Mouse (Mus musculus) cerebellum, adult 11-12 months (tissue): ENCODE results near the gene Enox1.
"Not testable (repeated sequence)": the region's sequence is repeated elsewhere in the genome, so short reads cannot be mapped to it uniquely, and the experiment has no call there.

Experiments used
- DNase-seq: peaks from one replicate; pipeline ENCODE4 v3.0.0; 2022

The Enox1 gene

DNA sequence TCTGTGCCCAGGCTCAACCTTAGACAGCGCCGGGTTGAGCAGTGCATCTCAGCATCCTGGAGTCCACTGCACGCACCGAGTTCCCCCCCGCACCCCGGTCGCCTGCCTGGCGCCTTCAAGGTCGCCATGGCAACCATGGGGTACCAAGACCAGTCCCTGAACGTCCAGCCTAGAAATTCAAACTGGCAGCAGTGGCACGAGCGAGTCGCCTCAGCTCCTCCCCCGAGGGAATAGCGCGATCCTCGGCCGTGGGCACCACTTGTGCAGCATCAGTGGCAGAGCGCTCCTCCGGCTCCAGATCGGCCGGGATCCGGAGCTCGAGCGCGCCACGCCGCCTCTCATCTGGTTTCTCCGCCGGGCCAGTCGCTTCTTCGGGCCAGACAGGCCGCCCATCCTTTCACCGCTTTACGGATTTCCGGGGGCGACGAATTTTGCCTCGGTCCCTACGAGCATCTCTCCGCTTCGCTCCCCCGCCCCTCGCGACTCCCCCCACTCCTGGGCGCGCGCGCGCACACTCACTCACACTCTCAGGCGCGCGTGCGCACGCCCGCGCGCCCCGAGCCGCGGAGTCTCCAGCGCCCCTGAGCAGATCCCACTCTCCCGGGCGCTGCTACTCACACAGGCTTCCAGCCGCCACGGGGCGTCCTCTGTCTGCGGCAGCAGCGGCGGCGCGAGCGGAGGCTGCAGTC lies at the start of gene Enox1:
Gene Enox1, plus strand, starts transcription at position 542 of the 689 bp plus-strand sequence.
- peak; percentile 84 for DNase-seq

DNA sequence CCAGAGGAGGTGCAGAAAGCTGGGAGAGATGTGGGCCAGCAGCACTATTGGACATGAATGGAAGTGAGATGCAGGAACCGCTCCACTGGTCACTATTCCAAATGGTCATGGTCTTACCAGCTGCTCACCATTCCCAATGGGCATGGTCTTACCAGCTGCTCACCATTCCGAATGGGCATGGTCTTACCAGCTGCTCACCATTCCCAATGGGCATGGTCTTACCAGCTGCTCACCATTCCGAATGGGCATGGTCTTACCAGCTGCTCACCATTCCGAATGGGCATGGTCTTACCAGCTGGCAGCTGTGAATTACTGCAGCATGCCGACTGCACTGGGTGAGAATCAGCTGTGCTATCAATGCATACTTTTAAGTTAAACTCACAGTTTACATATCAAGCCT lies 45.9 kb upstream of the Enox1 start:
- not testable (repeated sequence) for DNase-seq

DNA sequence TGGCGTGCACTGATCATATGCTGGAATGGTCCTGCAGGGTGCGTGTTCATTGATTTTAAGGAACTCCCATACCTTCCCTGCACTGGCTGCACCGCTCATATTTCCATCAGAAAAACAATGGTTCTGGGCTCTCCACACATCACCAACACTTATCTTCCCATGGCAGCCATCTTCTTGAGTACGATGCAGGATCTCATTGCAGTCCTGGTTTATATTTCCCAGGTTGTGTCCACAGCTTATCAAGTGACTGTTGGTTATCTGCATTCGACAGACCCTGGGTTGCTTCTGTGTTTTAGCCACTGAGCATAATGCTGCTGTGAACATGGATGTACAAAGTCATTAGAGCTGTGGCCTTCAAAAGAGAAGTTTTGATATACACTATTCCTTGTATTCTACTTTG lies 26.0 kb upstream of the Enox1 start:
- no peak for DNase-seq

DNA sequence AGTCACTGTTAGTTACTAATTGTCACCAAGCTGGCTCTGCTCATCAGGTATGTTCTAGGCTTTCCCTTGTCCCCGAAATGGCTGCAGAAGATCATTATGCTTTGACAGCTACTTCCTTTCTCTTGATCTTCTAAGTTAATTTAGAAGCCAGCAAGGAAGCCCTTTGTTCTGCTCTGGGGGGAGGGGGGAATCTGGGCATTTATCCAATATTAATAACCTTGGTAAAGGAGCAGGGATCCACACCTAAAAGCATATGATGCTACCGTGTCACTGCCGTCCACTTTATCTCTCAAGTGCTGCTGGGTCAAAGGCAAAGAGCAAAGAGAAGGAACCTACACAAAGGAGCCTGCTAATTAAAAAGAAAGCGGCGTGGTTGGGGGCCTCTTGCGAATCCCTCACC lies 19.6 kb upstream of the Enox1 start:
- no peak for DNase-seq

DNA sequence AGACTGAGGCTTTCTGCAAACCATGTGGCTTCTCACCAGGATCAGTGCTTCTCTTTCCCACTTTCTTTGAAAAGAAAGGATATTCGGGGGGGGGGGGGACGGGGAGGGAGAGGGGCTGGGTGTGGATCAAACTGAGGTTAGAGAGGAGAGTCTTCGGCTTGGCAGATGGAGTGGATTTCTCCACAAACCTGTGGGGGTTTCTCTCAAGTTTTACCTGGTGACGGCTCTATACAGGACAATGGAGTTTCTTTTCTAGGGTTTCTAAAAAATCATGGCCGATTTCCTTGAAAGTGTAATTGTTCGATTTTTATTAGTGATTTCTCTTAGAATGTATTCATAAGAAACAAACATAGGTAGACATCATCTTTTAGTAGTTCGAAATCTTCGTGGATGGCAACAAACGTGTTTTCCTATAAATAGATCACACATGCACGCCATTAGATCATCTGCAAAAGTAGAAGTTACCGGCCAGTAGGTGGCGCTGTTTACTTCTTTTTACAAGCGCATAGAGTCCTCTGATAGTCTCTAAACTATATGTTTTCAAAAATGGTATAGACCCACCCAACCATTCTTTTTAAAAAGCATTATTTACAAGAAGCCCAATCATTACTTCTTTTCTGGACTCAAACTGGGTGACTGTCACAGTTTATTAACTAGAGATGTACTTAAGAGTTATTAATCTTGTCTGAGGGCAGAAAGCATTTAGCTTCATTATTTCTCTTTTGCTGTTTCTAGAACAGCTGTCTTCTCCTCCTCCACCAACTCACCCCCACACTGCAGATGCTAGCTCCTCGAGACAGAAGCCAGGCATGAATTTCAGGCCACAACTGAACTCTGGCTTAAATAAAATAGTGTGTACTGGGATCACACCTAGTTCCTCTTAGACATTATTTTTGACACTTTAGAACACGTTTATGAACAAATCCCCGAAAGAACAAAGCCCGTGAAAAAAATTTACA lies 15.0 kb upstream of the Enox1 start:
- DNase-seq = no peak

DNA sequence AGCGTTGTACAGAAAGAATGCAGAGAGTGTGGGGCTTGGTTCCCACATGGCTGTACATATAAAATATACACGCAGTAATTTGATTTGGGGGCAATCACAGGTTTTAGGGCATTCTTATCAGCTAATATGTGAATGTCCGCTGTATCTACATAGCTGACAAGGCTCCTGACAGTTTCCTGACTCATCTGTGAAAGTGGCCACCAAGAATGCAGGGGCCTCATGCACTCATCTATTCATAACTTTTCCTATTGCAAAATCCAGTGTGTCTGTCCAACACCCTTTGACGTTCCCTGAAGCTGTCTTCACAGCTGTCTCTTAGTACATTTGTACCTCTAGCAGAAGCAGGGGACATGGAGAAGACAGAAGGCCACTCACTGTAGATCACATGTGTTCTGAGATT lies 11.5 kb upstream of the Enox1 start:
- DNase-seq = no peak

DNA sequence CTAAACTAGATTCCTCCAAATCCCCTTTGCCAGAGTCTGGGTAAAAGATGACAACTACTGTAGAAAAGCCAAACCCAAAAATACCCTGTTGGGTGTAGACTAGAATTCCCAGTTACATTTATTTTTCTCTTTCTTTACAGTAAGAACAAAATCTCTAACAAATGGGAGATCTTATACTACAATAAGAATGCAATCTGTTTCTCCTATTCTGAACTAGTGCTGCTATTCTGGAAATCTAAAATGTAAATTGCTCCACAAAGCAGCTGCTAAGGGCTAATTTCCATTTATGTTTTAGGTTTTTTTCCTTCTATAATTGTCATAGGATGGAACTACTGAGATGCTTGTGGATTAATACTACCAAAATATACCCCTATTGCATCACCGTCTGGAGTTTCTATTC lies 8.9 kb upstream of the Enox1 start:
- DNase-seq = no peak

DNA sequence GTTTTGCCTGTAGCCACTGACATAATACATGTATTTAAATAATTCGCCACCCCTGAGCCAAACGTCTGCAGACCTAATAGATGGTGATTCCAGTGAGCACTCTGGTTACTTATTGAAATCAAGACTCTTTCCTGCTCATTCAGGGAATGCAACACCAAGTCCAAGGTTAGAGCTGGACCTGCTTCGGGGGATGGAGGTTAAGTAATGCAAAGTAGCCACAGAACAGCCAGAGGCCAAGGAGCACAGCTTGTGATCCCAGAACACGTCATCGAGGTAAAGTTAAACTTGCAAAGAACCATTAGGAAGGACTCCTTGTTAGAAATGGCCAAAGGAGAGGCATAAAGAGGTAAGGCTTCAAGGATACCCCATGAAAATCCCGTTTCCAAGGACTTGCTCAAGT lies 6.0 kb upstream of the Enox1 start:
- DNase-seq = no peak

DNA sequence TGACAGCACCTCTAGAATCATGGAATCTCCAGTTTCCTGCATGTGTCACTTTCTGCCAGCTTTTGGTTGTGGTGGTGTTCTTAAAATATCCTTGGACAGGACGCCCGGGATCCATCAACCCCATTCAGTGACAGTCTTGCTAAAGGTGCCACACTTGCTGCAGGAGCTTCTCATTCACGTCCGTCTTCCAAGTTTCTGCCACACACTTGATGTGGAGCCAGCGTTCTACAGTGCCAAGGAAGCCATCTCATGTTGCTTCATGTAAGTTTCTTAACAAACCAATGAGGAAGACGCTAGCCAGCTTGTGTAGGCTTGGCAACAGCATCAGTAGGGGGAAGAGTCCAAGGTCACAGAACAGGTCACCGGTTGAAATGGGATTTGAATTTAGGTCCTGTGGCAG lies 5.1 kb upstream of the Enox1 start:
- DNase-seq = no peak

DNA sequence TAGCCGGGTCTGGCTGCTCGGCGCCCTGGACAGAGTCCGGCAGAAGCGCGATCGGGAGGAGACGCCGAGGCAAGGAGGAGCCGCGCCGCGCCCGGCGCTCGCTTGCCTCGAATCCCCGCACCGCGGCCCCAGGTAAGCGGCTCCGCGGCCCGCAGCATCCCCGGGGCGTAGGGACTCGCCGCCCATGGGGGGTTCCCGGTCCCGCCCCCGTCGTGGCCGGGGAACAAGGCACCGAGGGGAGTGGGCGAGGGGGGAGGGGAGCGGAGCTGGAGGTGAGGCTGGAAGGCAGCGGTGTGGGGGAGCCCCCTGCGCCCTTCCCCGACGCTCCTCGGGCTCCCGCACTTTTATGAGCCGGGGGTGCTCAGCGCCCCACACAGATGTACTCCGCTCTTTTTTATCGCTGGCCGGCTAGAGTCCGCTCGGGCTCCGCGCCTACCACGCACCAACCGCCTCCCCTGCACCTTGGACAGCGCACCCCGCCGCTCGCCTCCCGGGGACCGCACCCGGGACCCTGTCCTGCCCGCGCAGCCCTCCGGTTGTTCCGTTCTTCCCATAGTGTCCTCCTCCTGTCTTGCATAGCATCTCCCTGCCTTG lies 445 bp downstream of the Enox1 start:
- no peak for DNase-seq

DNA sequence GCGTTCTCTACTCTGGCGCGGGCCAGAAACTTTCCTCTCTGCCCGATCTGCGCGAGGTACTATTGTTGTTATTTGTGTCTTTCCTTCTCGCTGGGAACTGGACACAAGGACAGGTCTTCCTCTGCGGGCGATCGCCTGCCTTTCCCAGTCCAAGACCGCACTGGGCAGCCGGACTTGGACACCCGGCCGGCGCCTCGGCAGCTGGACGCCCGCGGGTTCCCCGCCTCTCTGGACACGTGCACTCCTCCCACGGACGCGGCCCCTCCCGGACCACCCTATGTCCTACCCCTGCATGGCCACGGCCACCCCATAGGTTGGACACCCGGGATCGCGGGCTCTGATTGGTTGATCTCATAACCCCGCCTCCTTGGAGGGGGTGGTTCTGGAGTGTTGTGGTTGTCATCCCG lies 945 bp downstream of the Enox1 start:
- peak; percentile 92 for DNase-seq

DNA sequence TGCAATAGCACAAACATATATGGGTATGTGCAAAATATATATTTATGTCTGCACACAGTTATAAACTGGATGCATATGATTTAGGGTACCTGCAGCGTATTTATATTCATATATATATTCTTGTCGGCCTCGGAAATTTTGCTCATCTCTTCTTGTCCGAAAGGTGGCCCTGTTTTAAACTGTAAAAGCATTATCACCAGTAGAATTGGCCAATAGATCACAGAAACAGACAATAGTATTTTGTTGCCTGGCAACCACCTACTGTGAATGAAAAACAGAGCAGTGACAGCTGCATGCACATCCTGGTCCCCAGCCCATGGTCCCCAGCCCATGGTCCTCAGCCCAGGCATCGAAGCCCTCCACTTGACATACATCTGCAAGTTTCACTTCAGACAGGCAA lies 2.8 kb downstream of the Enox1 start:
- no peak for DNase-seq

DNA sequence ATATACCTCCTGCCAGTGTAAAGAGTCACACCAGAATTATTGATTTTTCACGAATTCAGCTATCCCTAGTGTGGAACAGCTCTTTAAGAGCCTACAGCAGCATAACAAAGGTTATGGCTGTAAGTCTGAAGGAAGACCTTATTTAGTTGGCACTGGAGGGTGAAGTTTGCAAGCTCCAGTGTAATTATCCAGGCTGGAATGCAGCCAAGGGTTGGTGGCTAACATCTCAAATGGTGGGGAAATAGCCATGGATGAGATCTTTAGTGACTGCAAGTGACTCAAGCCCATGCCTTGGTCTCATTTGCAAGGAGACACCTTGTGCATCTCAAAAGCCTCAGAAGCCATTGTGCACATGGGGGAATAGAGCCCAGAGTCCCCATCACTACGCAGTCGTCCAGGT lies 5.9 kb downstream of the Enox1 start:
- DNase-seq = no peak

DNA sequence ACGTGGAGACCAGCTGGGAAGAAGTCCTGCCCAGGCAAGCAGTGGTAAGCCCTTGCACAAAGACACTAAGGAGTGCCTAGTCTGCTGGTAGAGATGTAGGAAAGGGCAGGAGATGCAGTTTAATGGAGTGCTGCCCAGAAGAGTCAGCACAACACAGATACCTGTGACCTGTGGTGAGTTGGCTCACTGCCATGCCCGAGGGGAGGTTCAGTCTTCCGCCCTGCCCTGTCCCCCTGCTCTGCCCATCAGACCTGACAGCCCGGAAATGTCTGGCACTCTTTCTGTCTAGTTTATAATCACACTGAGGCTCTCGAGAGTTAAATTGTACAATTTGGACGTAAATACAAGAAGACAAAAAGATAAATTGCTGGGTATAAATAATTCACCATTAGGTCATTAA lies 7.8 kb downstream of the Enox1 start:
- peak; percentile 38 for DNase-seq

DNA sequence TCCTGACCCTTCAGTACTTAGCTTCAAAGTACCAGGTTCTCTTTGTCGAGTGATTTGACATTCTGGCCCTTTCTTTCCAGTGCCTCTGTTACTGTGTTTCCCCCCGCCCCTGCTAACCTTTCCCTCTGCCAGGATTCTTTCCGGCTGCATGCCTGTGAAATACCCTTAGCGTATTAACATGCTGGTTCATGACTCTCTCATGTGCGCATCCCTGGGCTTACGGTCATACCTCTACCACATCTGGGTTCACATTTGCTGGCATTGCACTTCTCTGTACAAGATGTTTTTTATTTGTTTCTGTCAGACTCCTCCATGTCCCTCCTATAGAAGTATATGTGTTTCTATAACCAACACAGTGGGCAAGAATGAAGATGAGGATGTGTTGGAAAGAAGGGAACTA lies 11.6 kb downstream of the Enox1 start:
- DNase-seq = no peak

DNA sequence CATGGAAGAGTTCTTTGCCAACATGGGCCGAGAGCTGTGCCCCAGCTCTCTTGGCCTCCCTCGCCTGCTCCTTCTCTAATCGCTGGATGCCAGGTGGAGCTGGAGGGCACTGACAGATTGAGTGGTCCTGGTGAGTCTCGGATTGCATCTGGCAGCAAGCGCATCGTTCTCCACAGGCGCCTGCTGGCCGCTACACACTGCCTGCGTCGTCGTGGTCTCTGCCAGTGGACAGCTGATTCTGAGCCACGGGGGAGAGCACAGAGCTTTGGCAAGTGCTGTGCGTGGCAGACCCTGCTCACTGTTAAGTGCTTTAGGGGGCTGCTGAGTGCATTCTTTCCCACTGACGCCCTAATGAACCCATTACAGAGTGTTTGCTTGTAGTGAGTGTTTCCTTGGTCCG lies 17.9 kb downstream of the Enox1 start:
- peak; percentile 85 for DNase-seq

DNA sequence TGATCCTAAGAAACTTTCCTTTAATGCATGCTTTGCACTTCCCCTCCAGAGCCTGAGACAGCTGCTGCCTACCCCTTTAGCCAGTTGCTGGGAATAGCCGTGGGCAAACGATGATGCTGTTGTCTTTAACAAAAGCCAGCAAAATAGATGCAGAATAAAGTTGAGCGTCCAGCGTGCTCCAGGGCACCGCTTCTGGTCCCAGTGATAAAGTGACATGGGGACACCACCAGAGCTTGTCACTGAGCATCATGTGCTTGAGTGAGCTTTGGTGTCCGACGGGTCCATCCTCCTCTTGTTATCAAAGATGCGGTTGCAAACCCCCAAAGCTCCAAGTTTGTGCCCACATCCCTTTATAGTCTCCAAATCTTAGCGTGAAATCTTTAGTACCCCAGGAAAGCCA lies 18.4 kb downstream of the Enox1 start:
- DNase-seq = no peak

DNA sequence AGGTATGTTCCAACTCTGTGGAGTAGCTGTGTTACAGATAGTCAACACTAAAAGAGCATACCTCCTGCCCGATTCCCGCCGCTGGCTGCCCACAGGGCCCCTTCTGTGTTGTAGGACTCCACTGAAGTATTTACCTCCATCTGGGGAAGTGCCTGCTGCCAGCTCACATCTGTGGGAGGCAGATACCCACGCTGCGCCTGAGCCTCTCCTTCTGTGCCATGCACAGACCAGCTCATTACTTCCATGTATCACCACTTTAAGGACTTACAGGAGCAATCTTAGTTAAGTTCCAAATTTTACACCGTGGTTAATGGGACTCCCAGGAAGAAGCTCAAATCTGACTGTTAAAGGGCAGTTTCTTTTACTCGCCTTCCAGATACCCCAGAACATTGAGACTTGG lies 23.7 kb downstream of the Enox1 start:
- no peak for DNase-seq

DNA sequence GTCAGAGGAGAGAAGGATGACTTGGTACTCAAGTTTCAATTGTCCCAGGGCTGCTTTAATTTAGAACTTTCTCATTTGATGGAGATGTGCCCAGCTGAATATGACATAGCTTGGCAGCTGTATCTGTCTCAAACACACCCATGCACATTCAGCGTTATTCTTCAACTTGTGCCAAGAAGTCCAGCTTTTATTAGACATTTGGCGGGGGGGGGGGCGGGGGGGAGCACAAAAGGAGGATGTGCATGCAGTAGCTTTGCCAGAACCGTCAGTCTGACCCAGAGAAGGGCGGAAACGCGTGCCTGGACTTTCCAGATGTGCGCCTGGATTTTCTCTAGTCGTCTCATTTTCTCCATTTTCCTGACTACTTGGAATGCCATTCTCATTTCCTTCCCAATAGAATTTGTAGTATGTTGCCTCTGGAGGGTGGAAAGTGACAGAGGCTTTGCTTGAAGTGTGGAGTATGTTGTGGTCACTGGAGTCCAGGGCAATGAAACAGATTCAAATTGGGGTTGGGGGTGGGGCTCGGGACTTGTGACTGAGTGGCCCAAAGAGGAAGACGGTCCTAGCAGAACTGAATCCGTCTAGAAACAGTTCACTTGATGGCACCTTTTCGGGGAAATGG lies 24.3 kb downstream of the Enox1 start:
- no peak for DNase-seq

DNA sequence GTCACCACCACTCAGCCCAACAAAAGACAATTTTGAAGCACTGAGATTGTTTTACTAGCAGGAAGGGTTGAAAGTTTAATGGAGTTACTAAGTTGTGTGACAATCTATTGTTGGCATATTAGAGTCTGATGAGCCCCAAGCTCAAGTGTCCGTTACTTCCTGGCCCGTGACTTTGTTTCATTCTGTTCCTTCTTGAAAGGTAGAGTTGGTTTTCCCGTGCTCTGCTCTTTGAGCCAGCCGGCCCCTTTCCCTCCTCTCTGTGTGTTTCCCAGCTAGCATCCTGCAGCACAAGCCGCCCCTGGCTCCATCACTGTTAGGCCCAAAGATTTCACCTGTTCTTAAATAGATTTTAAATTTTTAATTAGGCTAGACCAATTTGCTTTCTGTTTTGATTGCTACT lies 26.9 kb downstream of the Enox1 start:
- DNase-seq = no peak

DNA sequence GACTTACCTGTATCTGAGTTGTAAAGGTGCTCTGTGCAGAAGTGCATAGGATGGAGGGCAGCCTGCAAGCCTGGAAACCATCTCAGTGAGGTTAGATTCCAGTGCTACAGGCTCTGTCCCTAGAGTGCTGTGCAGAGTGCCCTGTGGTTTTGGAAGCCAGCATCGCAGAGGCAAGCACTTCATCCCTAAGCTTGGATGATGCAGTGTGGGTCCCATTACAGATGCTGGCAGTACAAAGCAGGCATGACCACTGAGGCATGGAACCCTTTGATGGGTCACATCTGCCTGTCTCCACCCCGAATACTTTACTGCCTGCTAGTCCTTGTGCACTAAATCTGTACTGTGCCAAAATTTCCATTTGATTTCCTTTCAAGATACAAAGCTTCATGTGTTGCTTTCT lies 33.6 kb downstream of the Enox1 start:
- no peak for DNase-seq

DNA sequence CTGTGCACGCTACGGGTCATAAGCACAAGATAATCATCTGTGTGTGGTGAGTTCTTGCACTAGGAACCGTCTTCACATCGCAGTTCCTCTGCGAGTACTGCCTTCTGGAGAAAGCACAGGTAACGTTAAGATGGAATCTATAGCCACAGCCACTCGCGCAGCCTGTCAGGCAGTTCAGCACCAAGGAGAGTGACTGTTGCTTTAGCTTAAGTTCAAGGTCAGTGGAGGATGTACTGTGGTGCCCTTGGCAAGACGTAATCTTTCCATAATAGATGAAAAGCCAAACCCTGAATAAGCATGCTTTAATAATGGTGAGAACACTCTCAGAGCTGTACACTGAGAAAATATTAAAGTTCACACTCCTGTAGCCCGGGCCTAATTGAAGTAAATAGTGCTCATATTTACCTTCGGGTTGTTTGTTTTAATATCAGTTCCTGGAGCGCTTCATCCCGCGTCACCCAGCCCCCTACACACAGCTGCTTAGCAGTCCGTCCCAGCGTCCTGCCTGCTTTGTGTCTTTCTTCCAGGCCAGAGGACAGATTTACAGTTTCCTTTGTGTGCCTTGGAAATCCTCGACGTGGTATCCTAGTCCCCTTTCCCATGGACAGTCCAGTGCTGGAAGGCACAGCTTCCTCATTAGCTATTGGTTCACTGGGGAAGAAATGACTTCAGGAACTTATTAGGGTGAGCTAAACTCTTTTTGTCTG lies 38.9 kb downstream of the Enox1 start:
- DNase-seq = no peak

DNA sequence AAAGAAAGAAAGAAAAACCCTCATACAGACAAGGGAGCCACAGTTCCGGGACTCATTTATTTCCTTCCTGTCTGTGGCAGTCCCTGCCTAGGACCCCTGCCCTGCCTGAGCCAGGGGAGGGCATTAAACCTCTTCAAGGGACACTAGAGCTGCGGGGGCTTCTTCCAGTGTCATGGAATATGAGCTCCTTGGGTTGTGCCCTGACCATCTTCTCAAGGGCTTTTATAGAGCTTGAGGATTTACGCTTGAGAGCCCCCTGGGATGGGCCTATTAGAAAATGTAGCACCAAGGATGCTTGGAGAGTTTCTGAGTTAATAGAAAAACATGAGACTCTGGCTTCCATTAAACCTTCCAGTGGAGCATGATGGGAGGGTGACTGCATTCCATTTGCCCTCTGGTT lies 39.7 kb downstream of the Enox1 start:
- DNase-seq = no peak
